Mouse (Mus musculus) granulocyte monocyte progenitor cell, adult 5-6 weeks (primary cell): Measurements from ENCODE around the gene Kcnh3. TPM values are rescaled to one million over a fixed set of nuclear protein-coding genes. Genes with fewer than 3 reads are reported as not detected.
"Not testable (repeated sequence)": the region's sequence is repeated elsewhere in the genome, so short reads cannot be mapped to it uniquely, and the experiment has no call there.

ENCODE experiments used
- ATAC-seq: replicated peaks from 2 replicates; pipeline ENCODE4 v1.8.0; 2016; ENCODE audit warnings: mild to moderate bottlenecking, moderate TSS enrichment, inconsistent platforms; ENCODE audit not compliant: poor library complexity, severe bottlenecking
- total RNA-seq, 2 experiments: library from RNA; stranded (forward) in 1 of 2; stranded (reverse) in 1 of 2; fragments of 200-712, 200-1000 nt in 1 of 2; fragments of >200 nt in 1 of 2; fragmentation: Nextera tagmentation in 1 of 2; gene quantifications; 2 replicates each; pipeline ENCODE4 v1.2.3; 2014 to 2017

Gene Kcnh3
- total RNA-seq, 2 experiments from 2014 or later = not detected

DNA sequence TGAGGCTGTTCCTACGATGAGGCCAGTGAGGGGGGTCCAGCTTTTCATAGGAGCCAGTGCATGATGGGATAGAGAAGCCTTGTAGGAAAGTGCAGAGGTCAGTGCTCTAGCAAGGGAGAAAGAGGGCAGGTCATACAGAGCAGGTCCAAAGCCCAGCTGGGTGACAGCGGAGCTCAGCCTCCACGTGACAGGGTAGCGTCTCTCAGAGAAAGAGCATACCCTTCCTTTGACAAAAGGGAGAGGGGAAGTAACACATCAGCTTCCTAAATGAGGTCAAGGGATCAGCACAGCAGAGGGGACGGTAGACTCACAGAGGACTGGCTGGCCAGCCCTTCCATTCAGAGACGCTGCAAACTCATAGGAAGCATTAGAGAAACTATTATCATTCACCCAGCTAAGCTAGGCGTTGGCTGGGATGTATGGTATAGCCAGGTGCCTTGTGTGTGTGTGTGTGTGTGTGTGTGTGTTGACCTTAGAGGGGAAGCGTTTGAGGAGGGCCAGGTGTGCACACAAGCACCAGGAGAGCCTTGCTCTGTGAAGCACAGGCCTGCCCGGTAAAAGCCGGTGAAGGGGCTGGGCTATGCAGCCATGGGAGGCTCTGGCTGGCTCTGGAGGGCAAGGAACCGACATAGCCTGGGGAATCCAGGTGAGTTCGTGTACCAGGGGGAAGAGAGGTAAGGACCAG is 9.8 kb downstream of the Kcnh3 start:
- no peak for ATAC-seq

DNA sequence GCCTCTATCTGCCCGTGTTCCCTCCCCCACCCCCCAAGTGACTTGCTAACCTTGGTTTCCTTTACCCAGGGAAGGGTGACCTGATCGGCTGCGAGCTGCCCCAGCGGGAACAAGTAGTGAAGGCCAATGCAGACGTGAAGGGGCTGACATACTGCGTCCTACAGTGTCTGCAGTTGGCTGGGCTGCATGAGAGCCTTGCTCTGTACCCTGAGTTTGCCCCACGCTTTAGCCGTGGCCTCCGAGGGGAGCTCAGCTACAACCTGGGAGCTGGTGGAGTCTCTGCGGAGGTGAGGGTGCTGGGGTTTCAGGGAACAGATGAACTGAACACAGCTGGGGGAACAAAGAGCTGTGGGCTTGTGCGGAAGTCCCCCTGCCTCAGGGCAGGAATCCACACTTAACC is 13.3 kb downstream of the Kcnh3 start:
- no peak for ATAC-seq

DNA sequence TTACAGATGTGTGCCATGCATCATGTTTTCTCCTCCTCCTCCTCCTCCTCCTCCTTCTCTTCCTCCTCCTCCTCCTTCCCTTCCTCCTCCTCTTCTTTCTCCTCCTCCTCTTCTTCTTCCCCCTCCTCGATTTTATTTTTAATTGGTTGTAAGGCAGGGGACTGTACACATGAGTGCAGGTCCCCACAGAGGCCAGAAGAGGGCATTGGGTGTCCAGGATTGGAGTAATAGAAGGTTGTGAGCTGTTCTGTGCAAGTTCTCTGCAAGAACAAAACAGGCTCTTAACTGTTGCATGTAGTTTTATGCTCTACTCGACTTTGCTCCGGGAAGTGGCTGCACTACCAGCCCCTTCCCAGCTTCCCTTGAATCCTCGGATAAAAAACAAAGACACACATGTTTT is 15.5 kb downstream of the Kcnh3 start:
- ATAC-seq = no peak; the same call in 1 of the 2 replicates

DNA sequence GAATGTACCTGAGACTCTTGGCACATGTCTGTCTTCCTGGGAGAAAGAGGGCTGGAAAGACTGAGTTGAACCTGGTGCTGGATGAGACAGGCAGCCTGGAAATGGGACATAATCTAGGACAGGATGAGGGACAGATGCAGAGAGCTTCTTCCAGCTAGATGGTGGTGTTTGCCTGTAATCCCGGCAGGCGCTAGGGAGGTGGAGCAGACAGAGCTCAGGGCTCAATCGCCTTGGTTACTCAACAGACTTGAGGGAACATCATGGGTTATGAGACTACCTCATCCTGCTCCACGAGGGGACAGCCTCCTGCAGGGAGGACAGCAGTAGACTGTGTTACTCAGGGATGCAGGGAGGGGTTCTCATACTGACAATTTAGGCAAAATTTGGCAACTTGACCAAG is 16.6 kb downstream of the Kcnh3 start:
- no peak for ATAC-seq

DNA sequence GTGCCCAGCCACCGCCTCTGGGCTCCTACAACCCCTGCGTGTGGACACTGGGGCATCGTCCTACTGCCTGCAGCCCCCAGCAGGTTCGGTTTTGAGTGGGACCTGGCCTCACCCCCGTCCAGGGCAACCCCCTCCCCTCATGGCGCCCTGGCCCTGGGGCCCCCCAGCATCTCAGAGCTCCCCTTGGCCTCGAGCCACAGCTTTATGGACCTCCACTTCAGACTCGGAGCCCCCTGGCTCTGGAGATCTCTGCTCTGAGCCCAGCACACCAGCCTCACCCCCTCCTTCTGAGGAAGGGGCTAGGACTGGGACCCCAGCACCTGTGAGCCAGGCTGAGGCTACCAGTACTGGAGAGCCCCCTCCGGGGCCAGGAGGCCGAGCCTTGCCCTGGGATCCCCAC is 17.4 kb downstream of the Kcnh3 start:
- no peak for ATAC-seq

DNA sequence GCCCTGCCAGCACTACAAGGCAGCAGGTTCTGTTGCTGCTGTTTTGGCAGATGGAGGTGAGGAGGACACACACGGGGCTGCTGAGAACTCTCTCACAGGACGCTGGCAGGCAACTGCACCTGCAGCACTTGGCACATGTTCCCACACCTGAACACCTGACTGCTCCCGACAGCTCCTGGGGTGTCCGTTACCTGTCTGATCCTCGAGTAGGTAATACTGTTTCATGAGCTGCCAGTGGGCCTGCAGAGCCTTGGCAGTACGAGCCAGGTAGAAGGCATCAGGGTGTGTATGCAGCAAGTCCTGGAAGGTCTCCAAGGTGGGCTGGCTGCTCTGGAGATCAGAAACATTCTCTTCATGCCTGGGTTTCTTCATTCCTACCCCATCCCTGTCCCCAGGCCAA is 22.1 kb downstream of the Kcnh3 start:
- not testable (repeated sequence) for ATAC-seq

DNA sequence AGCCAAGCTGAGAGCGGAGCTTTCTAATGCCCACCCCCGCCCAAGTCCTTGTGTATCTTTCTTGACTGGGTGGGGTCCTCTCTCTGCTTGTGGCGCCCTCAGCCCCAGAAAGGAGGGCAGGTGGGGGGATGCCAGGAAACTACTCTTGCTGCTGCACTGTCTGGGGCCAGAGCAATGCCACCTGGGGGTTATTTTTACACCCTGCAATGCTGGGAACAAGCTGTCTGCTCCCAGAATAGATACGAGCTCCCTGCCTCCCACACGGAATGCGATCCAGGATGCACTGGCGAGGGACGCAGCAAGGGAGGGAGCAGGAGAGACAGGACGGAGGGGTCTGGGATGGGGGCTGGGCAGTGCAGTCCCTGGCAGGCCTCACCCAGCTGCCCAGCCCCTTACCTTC is 24.3 kb downstream of the Kcnh3 start:
- no peak for ATAC-seq

DNA sequence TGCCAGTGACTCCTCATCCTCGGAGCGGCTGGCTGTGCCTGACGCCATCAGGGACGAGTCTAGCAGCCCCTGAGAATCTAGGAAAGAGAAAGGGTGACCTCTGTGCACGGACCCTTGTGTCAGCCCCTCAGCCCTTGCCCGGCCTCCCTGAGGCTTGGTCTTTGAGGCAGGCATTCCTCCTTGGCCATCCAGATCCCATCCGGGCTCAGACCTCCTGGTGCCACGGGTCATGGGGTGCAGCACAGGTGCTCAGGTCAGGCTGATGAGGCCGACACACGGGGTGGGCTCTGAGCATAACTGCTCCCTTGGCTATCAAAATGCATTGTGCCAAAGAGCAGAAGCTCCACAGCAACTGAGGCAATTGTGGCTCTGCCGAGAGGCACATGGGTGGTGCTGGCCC is 25.3 kb downstream of the Kcnh3 start:
- no peak for ATAC-seq

DNA sequence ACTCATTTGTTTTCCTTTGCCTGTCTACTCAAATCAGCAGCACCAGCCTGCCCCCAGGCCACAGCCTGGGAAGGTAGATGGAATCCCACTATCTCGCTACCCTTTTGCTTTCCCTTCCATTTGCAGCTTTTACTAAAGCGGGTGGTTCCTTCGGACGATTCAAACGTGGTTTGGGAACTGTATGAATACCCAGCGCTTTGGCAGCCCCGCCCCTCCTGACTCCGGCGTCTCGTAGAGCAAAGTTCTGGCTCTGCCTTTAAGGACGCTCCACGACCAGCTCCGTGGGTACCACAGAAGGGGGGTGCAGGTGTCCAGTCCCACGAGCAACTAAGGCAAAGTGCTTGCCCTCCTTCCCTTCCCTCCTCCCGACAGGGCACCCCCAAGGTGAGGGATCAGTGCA is 26.4 kb downstream of the Kcnh3 start:
- not testable (repeated sequence) for ATAC-seq

DNA sequence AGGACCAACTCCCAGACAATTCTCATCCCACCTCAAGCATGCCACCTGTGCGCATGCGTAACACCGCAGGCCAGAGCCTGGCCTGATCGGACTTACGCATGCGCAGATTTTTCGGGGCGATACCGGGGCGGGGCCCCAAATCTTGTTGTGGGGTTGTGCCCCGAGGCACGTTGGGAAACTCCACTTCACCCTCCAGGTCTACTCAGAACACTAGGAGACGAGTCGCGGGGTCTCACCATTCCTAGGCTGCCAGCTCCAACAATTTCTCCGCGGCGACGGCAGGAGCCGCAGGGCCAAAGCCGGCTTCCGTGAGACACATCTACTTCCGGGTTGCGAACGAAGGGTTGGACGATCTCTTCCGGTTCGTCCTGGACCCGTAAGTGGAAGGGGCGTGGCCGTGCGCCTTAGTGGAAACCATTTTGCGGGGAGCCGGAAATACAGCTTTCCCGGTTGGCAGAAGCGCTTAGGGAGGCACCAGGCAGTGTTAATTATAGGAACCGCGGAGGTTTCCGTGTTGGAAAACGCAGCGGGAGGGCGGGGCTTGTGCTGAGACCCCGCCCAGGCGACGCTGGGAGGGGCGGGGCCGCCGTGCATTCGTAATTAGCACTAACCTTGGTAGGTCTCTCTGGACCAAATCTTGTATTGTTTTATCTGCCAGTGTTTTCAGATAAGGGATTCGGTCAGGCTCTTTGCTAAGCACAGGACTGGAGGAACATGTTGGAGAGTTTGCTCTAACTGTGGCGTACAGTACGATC is 27.1 kb downstream of the Kcnh3 start, which contains the start of gene Mcrs1:
TSS of gene Mcrs1 (minus strand) at position 336 of the 755 bp plus-strand sequence.
- ATAC-seq = peak; percentile 91

DNA sequence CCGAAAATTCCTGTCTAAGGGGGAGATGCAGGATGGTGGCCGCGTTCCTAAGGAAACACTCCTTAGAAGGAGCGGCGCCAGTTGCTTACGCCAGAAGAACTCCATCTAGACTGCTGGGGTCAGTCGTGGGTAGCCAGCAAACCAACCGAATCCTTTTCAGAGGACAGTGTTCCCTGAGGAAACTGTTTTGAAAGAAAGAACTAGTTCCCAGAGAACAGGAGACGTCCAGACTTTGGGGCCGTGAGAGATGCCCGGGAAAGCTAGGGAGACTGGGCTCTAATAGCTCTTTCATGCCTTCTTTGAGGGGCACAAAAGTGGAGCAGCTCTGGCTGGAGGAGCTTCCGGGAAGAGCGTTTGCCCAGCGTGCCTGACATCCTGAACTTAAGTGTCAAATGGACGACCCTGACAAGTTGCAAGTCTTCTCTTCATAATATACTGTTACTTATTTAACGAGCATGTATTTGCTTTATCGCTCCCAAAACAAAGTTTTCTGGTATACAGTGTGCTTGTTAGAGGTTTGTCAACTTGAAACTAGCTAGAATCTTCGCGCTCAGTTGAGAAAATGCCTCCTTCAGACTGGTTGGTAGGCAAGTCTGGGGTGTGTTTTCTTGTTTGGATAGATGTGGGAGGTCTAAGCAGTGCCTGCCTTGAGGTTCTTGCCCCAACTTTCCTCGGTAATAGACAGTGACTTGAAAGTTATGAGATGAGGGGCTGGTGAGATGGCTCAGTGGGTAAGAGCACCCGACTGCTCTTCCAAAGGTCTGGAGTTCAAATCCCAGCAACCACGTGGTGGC is 27.9 kb downstream of the Kcnh3 start:
- ATAC-seq = peak; percentile 34

DNA sequence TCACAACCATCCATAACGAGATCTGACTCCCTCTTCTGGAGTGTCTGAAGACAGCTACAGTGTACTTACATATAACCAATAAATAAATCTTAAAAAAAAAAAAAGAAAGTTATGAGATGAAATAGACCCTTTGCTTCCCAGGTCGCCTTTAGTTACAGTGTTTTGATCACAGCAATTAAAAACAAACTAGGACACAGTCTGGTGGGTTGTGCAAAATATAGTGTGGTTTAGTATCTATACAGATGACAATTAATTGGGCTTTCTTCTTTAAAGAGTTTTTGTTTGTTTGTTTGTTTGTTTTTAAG is 28.5 kb downstream of the Kcnh3 start:
- ATAC-seq = not testable (repeated sequence)

DNA sequence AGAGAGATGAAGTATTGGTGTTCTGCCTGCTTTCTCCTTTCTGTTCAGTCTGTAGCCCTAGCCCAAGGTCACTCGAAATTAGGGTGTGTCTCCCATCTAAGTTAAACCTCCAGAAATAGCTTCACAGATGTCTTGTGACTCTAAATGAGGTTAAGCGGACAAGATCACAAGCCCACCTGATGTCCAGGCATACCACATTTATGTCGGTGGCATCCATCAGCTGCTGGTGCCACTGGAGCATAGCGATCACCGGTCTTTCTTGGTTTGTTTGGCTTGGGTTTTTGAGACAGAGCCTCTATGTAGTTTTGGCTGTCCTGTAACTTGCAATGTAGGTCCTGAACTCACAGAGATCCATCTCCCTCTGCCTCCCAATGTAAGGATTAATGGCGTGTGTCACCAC is 29.1 kb downstream of the Kcnh3 start:
- no peak for ATAC-seq

DNA sequence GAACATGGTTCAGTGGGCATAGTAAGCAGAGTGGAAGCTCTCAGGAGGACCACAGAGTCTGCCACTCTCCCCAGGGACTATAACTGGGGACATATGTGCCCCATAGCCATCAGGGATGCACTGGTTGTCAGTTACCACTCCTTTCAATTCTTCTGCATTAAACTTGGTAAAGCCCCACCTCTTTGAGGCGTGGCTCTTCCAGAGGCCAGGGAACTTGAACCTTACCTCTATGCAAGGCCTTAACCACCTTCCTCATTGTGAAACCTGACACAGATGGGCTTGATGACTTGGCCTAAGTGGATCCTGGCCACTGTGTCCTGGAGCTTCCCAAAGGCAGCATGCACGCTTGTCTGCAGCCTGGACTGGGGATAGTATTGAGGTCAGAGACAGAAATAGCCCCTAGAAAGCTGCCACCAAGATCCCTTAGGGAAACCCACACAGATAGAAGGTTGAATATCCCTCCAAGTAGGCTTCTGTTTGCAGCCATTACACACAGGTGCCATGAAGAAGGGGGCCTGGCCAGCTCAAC is 29.9 kb downstream of the Kcnh3 start:
- ATAC-seq = no peak

DNA sequence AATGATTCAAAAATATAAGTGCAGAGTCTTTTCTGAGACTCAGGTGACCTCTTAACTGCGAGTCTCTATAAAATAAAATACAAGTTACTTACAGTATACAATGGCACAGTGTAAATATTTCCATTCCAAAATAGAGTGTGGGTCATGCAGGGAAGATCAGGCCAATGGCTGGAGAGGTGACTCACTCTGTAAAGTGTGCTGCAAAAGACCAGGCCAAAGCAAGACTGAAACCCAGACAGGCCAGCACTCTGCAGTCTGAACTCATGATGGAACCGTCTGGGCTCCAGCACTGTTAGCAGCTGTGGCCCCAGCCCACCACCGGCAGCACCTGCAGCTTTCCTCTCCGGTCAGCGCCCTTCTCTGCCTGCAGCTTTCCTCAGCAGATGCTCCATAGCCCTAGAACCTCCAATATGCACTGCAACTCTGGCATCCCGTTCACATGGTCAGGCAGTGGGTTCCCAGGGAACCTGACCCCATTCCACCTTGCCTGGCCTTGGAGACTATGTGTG is 30.6 kb downstream of the Kcnh3 start:
- ATAC-seq = no peak

DNA sequence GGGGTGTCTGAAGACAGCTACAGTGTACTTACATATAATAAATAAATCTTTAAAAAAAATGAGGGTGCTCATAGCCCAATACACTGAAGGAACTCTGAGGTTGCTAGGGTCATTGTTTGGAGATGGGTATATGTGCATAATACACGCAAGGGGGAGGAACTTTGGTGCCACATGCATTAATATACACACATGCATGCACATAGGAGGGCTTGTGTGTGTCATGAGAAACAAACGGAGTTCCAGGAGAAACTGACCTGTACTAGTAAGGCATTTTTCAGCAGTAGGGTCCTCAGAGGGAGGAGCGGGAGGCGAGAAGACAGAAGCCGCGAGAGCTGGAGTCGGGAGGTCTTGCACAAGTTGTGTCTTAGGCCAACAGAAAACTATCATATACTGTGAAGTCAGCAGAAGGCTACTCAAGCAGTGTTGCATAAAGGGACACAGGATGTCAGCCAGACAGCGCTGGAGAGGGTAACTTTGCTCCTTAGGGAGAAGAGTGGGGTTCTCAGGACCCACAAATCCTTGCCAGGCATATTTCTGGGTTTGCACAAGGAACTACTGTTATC is 34.6 kb downstream of the Kcnh3 start:
- peak; percentile 64 for ATAC-seq

DNA sequence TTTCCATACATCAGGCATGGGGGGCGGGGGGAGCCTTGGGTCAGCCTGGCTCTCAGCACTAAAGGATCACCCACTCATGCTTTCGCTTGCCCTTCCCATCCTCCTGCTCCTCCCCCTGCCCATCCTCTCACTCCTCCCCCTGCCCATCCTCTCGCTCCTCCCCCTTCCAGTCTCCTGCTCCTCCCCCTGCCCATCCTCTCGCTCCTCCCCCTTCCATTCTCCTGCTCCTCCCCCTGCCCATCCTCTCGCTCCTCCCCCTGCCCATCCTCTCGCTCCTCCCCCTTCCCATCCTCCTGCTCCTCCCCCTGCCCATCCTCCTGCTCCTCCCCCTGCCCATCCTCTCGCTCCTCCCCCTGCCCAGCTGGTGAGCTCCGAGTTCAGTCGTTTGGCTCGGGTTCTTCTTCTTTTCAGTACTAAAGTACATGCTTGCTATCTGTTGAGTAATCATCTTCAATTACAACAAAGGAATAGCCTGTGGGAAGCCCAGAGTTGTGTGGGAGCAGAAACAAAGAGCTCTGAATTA is 35.1 kb downstream of the Kcnh3 start:
- ATAC-seq = peak; percentile 92

DNA sequence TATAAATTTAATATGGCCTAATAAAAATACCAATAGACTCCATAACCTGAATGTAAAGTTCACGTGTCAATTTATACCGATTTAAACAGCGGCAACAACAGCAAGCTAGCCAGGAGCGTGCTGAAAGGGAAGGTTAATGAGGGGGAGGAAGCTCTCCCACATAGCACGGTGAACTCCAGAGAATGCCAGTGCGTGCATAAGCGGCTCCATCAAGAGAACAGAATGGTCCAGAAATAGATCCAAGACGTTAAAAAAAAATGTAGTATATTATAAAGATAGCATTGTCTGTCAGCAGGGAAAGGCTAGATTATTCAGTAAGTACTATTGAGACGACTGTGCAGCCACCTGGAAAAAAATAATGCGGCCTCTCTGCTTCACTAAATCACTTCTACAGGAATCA is 38.0 kb downstream of the Kcnh3 start:
- ATAC-seq = no peak

DNA sequence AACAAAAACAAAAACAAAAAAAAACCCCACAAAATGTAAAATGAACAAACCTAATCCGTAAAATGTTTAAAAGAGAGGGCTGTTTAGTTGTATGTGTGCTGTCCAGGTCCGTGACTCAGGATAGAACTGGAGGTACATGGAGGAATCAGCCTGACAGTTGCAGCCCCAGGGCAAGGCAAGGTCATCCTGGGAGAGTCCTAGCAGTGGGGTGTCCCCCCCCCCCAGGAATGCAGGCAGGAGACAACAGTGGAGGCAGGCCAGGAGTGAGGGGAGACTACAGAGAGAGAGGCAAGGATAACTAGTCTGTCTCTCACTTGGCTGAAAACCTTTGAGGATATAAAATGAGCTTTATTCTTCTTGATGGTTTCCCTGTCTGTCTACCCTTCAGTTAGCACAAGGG is 39.7 kb downstream of the Kcnh3 start:
- no peak for ATAC-seq

DNA sequence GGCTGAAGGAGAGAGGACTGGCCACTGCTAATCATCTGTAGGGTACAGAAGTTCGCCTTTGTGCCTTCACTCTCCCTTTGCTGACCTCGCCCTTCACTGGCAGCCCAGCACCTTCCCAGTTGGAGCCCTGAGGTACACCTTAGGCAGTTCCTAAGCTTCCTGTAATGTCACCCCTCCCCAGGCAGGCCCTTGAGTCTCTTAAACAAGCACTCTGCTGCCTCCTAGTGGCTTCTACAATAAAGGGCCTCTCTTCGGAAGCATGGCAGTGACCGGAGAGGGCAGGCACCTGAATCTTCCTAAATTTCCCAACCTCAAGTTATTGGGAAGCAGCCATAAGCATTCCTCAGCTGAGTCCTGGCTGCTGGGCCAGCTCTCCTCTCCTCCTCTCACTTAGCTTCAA is 41.0 kb downstream of the Kcnh3 start:
- peak; percentile 91 for ATAC-seq
